Mouse (Mus musculus) olfactory bulb, adult 2 months (tissue): ENCODE results near the gene Hs3st3a1.

Experiments used
- CTCF ChIP-seq: fragments of 200-500 bp; IDR thresholded peaks from 2 replicates; pipeline ENCODE4 v1.5.1; 2012; ENCODE audit warnings: low read depth, mild to moderate bottlenecking, low read length, moderate library complexity; ENCODE audit not compliant: insufficient read depth
- POLR2A ChIP-seq: fragments of 200-500 bp; IDR thresholded peaks from 2 replicates; pipeline ENCODE4 v1.6.1; 2012; ENCODE audit warnings: mild to moderate bottlenecking, low read depth, low read length, moderate library complexity; ENCODE audit not compliant: insufficient read depth

DNA sequence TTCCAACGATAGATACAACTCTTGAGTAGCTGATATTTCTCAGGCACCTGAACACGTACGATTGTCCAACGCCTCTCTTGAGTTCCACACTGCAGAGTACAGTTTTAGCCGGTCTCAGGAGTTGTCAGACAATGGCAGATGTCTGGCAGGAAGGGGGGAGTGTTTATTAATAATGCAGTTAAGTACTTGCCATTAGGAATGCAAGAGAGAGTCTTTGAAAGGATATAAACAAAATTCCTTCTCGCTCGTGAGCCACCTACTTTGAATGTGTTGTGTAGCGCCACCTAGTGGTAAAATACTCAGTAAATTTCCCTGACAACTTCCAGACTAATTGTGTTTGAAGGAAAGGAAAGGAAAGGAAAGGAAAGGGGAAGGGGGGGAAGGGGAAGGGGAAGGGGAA lies 7.0 kb downstream of the Hs3st3a1 start:
- TF ChIP-seq CTCF (no peak), POLR2A (no peak)
